Mouse (Mus musculus) erythroid progenitor cell, adult 5-6 weeks (primary cell): ENCODE results near the gene Cpeb2. TPM values are rescaled to one million over a fixed set of nuclear protein-coding genes. Genes with fewer than 3 reads are reported as not detected.

ENCODE experiments used
- ATAC-seq: replicated peaks from 2 replicates; pipeline ENCODE4 v1.8.0; 2016; ENCODE audit warnings: moderate number of reproducible peaks, mild to moderate bottlenecking, moderate TSS enrichment, inconsistent platforms; ENCODE audit not compliant: poor library complexity, low FRiP score, severe bottlenecking
- total RNA-seq, 2 experiments: library from RNA; stranded (forward) in 1 of 2; stranded (reverse) in 1 of 2; fragments of 150-400 nt in 1 of 2; fragments of 186-747, 209-891 nt in 1 of 2; gene quantifications; 2 replicates each; pipeline versions ENCODE4 v1.2.3 to v1.2.4; 2015 to 2017; ENCODE audit warnings: low replicate concordance in 2 of 2

The Cpeb2 gene
- total RNA-seq, 2 experiments from 2014 or later = under 0.01 TPM; not detected in 1

DNA sequence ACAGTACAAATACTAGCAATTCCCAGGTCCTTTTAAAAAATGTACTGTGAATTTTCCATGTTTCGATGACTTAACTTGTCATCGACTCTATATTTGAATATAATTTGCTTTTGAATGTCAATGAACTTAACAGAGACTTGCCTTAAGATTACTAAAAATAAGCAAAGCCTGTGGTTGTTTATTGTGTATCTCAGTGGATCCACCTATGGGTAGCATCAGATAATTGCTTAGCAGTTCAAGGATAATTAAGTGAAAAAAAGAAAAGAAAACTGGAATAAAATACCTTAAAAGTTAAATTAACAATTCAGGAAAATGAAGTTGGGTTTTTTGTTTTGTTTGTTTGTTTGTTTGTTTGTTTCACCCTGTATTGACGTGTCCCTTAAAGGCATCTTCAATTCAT lies 3.5 kb downstream of the Cpeb2 start:
- ATAC-seq = no peak

DNA sequence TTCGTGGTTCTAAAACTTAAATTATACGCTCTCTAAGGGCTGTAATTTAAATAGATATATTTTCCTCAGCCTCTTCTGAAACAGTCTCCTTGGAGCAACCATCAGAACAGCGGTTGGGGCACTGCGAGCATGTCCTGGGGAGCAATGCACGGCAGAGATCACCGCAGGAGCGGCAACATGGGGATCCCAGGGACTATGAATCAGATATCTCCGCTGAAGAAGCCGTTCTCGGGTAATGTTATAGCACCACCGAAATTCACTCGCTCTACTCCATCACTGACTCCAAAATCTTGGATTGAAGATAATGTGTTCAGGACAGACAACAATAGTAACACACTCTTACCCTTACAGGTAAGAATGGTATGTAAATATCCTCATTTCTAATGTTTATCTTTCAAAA lies 4.3 kb downstream of the Cpeb2 start:
- ATAC-seq = no peak

DNA sequence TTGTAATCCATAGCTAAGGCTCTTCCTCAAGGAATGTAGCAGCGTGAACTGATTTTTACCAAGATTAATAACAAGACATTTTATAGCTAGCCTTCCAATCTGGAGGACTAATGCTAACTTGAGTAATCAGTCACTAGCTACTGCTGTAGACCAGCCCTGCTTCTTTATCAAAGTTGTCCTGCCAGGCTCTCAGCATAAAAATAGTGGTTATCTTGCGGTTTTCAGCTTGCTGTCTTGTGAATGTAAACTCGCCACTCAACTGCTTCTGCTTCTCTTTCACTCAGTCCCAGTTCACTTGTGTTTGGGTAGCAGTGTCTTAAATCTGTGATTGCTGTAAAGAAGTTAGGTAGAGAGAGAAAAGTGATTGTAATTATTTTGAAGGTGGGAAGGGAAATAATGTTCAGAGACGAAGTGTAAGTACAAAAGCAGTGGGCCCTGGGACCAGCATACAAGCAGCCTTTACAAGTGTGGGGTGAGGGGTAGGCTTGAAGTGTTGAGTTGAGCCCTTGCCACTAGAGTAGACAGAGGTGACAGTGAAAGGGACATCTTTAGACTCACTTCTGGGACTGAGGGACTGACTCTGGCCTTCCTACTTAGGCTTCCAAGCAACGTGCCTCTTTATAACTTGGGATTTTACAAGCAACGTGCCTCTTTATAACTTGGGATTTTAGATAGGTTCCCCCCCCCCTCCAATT lies 6.3 kb downstream of the Cpeb2 start:
- ATAC-seq = no peak

DNA sequence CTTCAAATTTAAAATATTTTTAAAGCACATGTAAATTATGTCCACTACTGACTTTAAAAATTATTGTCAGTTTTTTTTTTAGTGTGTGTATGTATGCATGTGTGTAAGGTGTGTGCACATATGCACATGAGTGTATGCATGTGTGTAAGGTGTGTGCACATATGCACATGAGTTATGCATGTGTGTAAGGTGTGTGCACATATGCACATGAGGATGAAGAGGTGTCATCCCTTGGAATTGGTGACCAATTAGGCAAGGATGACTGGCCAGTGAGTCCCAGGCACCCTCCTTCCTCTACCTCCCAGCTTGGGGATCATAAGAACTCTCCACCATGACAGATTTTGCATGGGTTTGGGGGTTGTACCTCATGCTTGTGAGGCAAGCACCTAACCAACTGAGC lies 7.8 kb downstream of the Cpeb2 start:
- no peak for ATAC-seq

DNA sequence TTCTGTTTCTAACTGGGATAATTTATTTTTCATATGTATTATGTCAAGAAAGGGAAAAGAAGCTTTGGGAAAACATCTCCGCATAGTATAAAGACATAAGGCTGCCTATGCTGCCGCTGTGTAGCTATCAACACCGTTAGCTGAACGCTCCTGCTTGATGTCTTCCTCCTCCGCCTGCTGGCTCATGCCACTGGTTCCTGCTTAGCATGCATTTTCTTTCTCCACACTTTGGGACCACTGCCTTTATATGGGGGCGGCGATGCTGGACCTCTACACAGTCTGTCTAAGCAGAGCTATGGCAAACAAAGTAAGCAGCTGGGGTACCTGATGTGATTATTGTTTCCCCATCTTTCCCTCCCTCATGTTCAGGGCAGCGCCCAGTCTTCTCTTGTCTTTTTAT lies 13.3 kb downstream of the Cpeb2 start:
- no peak for ATAC-seq

DNA sequence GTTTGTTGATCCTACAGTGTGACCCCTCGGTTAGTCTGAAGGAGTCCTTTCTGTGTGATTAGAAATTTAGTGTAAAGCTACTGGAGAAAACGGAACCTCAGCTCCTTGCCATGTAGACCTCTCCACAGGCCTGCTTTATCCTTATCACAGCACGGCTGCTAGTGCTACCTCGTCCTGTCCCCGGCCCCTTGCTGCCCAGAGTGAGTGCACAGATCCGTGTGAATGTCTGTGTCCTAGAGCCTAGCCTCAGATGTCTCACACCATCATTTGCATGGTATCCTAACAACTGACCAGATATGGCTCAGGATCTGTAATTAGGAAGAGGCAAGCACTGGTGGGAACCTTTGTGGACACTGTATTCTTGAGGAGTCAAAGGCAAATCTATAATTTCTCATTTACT lies 14.0 kb downstream of the Cpeb2 start:
- ATAC-seq = no peak

DNA sequence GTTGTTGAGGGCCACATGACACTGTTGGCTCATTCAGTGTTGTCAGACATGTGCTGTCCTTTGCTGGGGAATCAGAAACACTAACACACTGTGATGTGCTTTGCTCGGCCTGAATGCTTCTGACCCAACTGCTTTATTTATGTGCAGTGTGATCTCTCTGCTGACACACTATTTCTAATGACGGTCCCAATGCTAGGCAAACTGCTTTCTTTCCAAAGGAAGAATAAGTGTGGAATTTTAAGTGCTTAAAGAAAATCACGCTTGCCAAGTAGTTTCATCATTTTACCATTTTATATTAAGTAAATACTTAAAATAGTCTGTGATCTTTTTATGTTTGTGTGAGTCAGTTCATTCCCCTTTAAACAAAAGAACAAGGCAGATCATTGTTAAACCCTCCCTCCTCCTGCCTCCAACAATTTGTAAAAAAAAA lies 15.0 kb downstream of the Cpeb2 start:
- ATAC-seq = no peak

DNA sequence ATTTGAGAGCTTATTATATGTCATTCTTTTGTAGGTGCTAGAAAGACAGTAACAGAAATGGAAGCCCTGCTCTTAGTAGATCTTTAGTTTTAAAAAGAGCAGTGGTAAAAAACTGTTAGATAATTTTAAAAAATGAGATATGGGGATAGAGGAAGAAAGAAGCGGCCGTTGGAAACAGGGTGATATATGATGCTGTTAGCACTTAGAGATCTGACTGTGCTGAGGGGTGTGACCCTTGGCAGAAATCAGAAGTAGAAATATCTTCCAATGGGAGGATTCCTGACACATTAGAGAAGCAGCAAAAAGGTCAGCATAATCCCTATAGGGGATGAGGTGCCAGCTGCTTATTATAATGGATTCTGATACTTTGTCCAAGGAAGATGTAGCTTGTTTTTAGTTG lies 24.5 kb downstream of the Cpeb2 start:
- no peak for ATAC-seq

DNA sequence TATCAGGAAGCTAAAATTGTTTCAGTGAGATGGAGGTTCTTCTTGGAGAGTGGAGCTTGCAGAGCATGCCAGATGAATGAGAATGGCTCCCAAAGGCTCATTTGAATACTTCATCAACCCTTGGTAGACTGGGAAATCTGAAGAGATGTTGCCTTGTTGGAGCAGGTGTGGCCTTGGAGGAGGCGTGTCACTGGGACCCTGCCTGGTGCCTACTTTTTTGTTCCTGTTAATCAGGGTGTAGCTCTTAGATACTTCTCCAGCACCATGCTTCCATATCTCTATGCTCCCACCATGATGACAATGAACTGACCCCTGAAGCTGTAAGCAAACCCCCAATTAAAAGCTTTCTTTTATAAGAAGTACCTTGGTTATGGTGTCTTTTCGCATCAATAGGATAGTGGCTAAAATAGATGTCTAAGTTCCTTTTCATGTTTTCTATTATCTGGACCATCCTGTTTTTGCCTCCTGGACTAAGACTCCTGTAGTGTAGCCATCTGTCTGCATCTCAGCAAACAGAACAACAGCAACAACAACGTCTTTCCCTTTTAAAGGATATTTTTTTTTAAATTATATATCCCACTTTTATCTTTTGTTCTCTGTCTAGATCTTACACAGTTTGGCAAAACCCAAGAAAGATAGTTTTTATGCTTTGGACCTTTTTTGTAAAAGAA lies 25.6 kb downstream of the Cpeb2 start:
- ATAC-seq = no peak

DNA sequence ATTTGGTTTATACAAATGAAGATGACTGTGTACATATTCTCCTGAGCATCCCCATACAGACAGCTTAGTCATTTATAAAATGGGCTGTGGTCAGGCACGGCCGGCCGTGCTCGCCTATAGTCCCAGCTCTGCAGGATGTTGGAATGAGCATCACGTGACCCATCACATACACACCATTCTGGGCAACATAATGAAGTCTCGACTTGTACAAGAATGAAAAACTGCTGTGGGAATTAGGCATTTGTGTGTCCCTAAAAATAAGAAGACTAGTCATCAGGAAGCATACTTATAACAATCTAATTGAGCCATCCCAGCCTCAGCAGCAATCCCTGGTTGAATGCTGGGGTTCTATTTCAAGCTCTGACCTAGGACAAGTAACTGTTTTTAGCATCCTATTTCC lies 28.8 kb downstream of the Cpeb2 start:
- no peak for ATAC-seq

DNA sequence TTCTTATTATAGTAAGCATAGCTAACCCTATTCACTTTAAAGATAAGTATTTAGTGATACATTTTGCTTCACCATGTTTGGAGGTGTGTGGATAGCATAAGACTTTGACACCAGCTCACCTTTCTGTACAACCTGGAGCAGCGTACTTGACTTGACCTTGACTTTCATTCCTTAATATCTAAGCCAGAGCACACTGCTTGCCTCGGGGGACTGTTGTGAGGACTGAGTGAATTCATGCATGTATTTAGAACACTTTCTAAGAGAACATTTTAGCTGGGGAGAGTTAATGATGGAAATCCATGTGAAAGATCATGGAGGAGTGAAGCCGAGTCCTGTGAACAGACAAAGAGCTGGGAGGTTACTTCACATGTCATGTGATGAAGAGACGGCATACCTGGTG lies 31.0 kb downstream of the Cpeb2 start:
- ATAC-seq = no peak

DNA sequence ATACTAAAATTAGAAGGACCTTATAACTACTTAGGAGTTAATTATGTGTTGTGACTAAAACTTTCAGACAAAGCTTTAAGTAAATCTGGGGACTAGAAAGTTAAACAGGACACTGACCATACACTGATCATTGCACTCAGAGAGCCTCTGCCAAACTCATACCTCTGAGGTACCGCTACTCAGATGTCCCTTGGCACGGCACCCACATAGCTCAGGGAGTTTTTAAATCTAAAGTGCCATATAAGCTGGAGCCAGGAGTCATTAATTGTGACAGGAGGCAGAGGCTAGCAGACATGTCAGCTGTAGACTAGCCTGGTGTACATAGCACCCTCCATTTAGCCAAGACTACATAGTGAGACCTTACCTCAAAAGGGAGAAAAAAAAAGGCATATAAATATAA lies 31.7 kb downstream of the Cpeb2 start:
- no peak for ATAC-seq

DNA sequence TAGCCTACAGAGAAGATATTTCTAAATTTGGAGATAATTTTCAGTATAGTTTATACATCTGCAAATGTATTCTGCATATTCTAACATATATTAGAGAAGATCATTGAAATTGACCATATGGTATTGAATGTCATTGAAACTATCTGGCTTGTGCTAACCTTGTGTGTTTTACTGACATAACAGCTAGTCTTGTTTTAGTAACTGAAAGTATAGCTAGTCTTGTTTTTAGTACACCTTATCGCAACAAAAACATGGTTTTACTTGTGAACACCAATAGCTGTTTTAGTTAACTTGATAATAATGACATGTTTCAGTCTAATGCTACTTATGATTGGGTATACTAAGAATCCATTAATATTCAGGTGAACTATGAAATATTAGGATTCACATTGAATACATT lies 45.0 kb downstream of the Cpeb2 start:
- ATAC-seq = no peak

DNA sequence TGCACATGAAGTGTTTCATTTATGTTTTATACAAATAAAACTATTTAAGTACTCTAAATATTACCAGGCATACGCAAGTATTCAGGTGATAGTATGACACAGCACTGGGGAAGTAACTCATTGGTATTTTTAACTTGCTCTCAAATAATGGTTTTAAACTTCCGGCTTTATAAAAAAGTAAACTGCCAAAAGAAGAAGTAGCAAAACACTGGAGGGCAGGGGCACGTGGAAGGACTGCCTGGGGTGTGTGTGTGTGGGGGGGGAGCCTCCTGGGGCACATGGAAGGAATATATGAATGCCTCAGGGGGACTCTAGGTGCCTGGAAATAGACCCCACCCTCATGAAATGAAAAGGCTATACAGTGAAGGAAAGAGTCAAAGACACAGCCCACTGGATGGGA lies 46.8 kb downstream of the Cpeb2 start:
- no peak for ATAC-seq

DNA sequence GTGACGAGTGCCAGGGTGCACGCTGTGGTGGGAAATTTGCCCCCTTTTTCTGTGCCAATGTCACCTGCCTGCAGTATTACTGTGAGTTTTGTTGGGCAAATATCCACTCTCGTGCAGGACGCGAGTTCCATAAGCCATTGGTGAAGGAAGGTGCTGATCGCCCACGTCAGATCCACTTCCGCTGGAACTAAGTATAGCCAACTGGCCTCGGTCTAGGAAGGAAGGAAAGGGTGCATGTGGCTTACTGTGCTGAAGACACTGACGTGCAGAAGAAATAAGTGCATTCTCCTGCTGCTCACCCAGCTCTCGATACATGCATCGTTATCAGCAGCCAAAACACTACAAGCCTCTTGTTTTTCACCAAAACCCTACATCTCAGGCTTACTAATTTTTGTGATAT lies 52.8 kb downstream of the Cpeb2 start:
- ATAC-seq = no peak

DNA sequence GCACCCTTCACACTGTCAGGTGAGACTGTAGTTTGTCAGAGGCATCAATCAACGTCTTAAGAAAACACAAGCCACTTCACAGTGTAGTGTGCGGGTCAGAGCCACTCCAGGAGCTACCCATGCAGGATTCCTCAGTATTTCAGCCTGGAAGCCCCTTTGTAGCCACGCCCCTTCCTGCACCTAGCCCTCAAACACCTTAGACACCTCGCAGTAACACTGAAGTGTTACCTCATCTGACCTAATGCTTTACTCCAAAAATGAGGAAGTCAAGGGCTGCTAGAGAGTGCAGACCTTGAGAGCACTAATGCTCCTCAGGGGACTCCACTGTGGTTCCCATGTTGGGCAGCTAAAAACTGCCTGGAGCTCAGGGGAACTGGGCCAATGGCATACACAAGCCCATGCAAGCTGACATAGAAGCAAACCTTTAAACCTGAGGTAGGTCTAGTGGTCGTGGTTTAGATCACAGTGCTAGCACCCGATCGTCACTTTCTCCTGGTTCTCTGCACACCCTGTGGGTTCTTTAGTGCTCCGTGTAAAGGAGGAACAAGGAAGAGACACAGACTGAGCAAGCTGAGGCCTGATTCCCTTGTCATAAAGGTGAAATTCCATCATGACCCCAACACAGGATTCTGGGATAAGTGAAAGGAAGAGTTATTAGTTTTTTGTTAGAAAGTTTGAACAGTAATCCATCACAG lies 56.9 kb downstream of the Cpeb2 start:
- no peak for ATAC-seq

DNA sequence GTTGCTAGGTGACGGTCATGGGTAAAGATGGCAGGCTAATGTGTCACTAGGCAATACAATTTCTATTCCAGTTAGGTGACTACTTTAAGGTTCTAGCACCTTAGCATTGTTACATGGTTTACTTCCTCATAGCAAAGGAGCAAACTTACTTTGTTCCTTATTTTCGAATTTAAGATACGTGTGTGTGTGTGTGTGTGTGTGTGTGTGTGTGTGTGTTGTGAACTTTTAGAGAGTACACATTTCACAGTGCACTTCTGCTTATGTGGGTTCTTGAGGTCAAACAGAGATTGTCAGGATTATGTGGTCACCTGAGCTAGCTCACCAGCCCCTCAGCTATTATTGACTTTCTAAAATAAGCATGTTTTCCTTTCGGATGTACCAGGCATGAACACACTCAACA lies 60.2 kb downstream of the Cpeb2 start:
- no peak for ATAC-seq

DNA sequence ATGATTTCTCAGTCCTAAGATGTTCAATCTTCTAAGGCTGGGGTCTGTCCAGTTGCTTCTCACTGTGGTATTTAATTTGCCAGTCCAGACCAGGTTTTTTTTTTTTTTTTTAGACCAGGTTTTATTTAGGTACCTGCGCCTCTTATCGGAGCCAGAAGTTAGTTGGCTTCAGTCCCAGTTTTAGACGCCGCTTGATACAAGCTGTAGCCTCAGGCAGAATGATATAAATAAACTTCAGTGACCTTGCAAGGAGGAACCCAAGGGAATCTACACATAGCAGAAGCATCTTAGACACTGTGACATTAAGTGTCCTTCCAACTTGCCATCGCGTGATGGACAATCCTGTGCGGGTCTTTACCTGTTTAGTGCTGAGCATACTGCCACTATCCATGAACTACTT lies 64.5 kb downstream of the Cpeb2 start:
- ATAC-seq = no peak

DNA sequence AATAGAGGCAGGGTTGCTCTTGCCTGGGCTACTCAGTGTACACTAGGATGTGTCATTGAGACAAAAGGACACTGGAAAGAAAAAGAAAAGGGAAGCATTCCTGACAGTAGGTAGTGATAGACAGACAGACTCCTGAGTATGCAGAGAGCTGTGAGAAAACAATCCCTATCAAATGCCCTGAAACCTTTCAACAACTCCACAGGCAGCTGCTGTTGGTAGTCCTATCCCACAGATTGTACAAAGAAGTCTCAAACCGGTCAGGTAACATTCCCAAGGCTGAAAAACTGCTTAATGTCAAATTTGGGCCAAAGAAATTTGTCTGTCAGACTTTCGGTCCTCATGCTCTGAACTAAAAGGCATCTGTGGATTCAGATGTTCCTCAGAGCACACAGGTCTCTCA lies 66.0 kb downstream of the Cpeb2 start:
- ATAC-seq = no peak

DNA sequence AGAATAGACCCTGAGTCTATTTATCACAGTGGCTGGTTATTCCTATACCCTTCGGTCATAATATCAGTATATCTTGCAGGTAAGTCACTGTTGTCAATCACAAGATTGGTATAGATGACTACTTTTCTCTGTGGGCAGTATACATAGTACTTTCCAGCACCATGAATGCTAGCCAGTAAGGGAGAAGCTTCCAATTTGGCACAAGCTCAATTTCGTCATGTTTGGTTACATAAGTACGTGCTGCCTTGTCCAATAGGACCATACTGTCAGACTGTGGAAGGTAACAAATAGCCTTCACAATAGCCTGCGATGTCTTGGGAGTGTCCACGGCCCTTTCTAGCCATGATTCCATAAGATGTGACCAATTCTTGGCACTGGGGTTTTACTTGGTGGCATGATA lies 67.1 kb downstream of the Cpeb2 start:
- no peak for ATAC-seq

DNA sequence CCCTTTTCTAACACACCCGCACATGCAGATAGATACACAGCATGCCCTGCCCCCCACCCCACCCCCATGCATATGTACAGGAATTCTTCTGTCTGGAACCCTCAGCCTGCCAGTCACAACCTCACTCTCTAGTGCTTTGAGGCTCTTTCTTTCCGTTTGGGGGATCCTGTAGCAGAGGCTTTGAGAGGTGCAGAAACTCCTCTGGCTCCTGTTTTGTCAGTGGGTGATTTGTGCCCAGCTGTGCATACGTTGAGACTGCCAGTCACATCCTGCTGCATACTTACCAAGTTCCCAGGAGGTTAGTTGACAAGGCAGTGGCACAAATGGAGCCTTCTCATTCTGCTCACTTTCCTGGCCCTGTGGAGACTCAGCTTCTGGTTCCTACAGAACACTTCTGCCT lies 68.0 kb downstream of the Cpeb2 start:
- no peak for ATAC-seq
